Mouse (Mus musculus): Measurements from ENCODE around the gene Bst2. TPM values are rescaled to one million over a fixed set of nuclear protein-coding genes. Genes with fewer than 3 reads are reported as not detected.
A peak's percentile ranks its signal among the peaks of the same experiment; 100 is the strongest.

The Bst2 gene
- polyA plus RNA-seq, 1 experiment from 2014 or later, result 34.1 TPM

DNA sequence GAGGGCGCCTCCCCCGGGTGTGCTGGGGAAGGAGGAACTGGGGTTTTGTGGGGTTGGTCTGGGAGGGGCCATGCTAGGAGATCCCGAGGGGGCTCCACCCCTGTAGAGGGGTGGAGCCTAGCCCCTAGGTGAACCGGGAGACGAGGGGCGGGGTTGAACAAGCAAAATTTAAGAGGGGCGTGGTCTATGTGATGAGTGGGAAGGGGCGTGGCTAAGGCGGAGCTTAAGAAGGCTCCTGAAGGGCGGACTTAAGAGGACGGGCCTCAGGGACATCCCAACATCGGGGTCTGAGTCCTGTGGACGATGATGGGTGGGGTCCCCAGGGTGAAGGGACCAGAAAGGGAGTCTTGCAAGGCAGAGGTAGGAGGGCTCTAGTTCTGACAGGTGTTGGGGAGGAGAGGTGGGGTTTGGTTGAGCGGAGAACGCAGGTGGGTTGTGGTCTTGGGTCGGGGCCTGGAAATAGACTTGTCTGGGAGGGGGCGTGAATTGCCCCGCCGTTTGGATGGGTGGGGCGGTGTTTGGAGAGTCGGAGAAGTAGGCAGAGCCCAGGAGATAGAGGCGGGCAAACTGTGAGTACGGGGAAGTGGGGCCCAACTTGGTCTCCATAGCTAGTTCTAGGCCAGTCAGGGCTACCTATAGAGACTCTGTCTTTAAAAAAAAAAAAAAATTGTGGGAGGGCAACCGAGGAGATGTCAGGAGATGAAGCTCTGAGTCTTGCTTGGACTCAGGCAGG lies 21.9 kb upstream of the Bst2 start:
- Histone ChIP-seq H3K4me1 (replicated peaks) (peaks cover 62% of the 10 kb centered on the region), H3K27me3 (peaks cover 54% of the 10 kb centered on the region), H3K9ac (peak overlapping the region; percentile 69), H3K4me3 (replicated peaks) (peak overlapping the region; percentile 66), H3K4me2 (peak overlapping the region; percentile 96), H3K27ac (peak overlapping the region; percentile 62), H3K36me3 (no peaks in the 10 kb centered on the region), H3K9me3 (replicated peaks) (peaks cover 4% of the 10 kb centered on the region; the same call in 1 of the 2 replicates)
- peak; percentile 77 for DNase-seq
- WGBS (ENCODE audit: insufficient replicate concordance), result 2% methylated on average over 24 of the region's 24 CpGs
- peak; percentile 73 for ATAC-seq (ENCODE audit: low read depth)

DNA sequence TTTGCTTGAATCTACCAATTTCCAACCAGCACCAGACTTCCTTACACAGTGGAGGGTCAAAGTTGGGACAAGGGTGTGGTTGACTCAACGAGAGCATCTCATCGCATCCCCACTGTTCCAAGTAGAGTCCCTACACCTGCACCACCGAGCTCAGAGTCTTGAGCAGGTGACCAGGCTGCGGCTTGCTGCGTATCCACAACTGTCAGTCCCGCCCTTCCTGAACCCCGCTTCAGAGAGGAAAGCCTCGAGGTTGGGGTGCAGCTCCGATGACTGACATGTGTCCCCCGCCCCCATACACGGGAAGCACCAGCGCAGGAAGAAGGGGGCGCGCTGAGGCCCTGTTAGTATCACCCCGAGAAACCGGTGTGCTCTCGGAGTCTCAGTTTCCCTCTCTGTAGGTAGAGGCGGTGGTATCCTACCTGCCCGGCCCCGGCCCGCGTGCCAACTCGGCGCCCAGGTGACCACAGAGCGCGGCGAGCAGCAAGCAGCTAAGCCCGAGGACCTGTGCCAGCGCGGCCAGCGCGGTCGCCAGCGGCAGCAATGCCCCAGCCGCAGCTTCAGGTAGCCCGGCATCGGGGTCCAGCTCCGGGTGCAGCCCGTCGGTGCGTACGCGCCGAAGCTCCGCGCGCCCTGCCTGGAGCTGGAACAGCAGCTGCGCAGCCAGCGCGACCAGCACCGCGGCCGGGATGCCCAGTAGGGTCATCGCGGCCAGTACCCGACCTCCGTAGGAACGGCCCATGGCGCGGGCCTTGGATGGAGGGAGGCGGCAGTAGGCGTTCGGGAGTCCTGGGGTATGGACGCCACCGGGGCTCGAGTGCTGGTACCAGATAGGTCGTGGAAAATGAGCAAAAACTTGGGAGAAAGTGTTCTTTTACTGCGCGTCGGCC lies 21.1 kb upstream of the Bst2 start, which contains the start of gene Tmem221:
Tmem221 (minus strand) TSS at position 801 of the 887 bp plus-strand sequence.
- Histone ChIP-seq H3K4me1 (replicated peaks) (peaks cover 67% of the 10 kb centered on the region), H3K36me3 (no peaks in the 10 kb centered on the region), H3K27me3 (peaks cover 50% of the 10 kb centered on the region), H3K9me3 (replicated peaks) (no peaks in the 10 kb centered on the region), H3K9ac (peak within 1 kb of the TSS; percentile 69), H3K27ac (peak within 1 kb of the TSS; percentile 62), H3K4me2 (peak within 1 kb of the TSS; percentile 96), H3K4me3 (replicated peaks) (peak within 1 kb of the TSS; percentile 66)
- DNase-seq, result no peak
- 6% methylated on average over 69 of the region's 70 CpGs for WGBS (ENCODE audit: insufficient replicate concordance)
- ATAC-seq (ENCODE audit: low read depth), result peak; percentile 8

DNA sequence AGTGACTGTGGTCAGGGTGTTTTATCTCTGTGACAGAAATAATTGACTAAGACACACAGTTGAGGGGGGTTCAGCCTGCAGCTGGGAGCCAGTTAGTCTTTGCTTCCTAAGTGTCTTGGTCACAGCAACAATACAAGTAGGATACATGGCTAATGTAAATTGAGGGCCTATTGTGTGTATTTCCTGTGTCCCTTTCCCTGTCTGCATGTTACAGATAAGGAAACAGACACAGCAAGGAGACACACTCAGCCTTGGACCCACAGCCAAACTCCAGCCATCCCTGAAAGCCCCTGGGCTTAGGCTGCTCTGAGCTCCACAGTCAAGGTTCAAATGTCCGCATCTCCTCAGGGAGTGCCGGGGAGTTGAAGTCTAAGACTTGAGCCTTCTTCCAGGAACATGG lies 17.4 kb upstream of the Bst2 start:
- 65% methylated on average over 2 of the region's 2 CpGs for WGBS (ENCODE audit: insufficient replicate concordance)
- Histone ChIP-seq H3K27ac (peak overlapping the region; percentile 34; the same call in 1 of the 2 replicates), H3K4me2 (no peak overlapping the region), H3K9me3 (replicated peaks) (no peaks in the 10 kb centered on the region), H3K4me1 (replicated peaks) (peaks cover 35% of the 10 kb centered on the region), H3K9ac (no peak overlapping the region; the same call in 1 of the 2 replicates), H3K36me3 (no peaks in the 10 kb centered on the region), H3K4me3 (replicated peaks) (no peak overlapping the region), H3K27me3 (peaks cover 32% of the 10 kb centered on the region)
- ATAC-seq (ENCODE audit: low read depth), result no peak
- DNase-seq, result no peak

DNA sequence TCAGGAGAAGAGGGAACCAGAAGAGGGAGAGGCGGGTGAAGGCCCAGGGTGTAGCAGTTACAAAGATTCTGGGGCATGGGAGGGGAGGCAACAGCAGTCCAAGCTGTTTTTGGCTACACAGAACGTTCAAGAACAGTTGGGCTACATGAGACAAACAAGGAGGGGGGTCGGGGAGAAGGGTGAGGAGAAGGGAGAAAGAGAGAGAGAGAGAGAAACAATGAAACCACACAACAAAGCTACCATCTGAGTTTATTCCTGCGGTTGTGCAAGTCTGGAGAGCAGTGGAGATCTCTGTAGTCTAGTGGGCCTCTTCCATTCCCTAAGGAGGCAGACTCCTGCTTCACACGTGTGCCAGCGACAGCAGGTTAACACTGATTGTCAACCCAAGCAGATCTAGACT lies 16.7 kb upstream of the Bst2 start:
- no peak overlapping the region for H3K9ac ChIP-seq
- peaks cover 26% of the 10 kb centered on the region for H3K27me3 ChIP-seq
- ATAC-seq (ENCODE audit: low read depth), result no peak
- H3K4me2 ChIP-seq, result no peak overlapping the region
- 57% methylated on average over 6 of the region's 6 CpGs for WGBS (ENCODE audit: insufficient replicate concordance)
- H3K4me3 ChIP-seq (replicated peaks), result no peak overlapping the region
- no peaks in the 10 kb centered on the region for H3K9me3 ChIP-seq (replicated peaks)
- H3K36me3 ChIP-seq, result no peaks in the 10 kb centered on the region
- no peak overlapping the region for H3K27ac ChIP-seq
- H3K4me1 ChIP-seq (replicated peaks), result peaks cover 29% of the 10 kb centered on the region
- no peak for DNase-seq

DNA sequence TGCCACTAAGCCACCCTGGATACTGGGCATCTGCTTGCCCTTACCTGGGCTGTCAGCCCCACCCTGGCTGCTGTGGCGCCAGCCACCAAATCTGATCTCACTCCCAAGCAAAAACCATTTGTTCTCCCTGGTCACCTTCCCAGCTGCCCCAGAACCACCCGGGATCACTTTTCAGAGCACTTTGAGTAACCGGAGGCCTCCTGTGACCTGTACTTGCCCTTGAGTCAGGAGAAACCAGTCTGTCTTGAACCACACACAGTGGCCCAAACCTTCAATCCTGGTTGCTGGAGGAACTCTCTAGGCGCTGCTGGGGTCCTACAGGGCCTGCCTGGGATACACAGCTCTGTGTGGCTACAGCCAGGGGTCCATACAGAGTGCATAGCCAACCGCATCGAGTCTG lies 15.5 kb upstream of the Bst2 start:
- H3K4me1 ChIP-seq (replicated peaks), result peaks cover 20% of the 10 kb centered on the region
- H3K36me3 ChIP-seq, result peaks cover 9% of the 10 kb centered on the region; the same call in 1 of the 2 replicates
- peaks cover 14% of the 10 kb centered on the region for H3K27me3 ChIP-seq
- WGBS (ENCODE audit: insufficient replicate concordance), result 65% methylated on average over 6 of the region's 6 CpGs
- H3K4me2 ChIP-seq, result no peak overlapping the region
- no peaks in the 10 kb centered on the region for H3K9me3 ChIP-seq (replicated peaks)
- no peak for DNase-seq
- no peak overlapping the region for H3K4me3 ChIP-seq (replicated peaks)
- H3K27ac ChIP-seq, result no peak overlapping the region
- ATAC-seq (ENCODE audit: low read depth), result no peak
- H3K9ac ChIP-seq, result no peak overlapping the region

DNA sequence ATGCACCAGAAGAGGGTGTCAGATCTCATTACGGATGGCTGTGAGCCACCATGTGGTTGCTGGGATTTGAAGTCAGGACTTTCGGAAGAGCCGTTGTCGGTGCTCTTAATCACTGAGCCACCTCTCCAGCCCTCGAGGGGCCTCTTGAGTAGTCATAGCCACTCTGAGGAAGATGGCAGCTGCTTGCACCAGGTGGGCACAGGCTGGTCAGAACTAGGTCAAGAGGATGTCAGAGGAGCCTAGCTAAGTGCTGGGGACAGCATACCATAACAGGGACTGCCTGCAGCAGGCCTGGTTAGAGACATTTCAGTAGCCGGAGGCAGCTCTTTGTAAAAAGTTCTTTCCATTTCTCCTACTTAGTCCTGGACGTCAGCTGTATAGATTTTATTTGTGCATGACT lies 13.5 kb upstream of the Bst2 start:
- H3K4me1 ChIP-seq (replicated peaks), result peaks cover 20% of the 10 kb centered on the region
- DNase-seq, result no peak
- WGBS (ENCODE audit: insufficient replicate concordance), result 65% methylated on average over 7 of the region's 7 CpGs
- H3K27ac ChIP-seq, result no peak overlapping the region
- ATAC-seq (ENCODE audit: low read depth), result no peak
- peaks cover 24% of the 10 kb centered on the region; the same call in 1 of the 2 replicates for H3K36me3 ChIP-seq
- H3K9me3 ChIP-seq (replicated peaks), result no peaks in the 10 kb centered on the region
- H3K9ac ChIP-seq, result no peak overlapping the region
- no peak overlapping the region for H3K4me2 ChIP-seq
- no peaks in the 10 kb centered on the region for H3K27me3 ChIP-seq
- H3K4me3 ChIP-seq (replicated peaks), result no peak overlapping the region

DNA sequence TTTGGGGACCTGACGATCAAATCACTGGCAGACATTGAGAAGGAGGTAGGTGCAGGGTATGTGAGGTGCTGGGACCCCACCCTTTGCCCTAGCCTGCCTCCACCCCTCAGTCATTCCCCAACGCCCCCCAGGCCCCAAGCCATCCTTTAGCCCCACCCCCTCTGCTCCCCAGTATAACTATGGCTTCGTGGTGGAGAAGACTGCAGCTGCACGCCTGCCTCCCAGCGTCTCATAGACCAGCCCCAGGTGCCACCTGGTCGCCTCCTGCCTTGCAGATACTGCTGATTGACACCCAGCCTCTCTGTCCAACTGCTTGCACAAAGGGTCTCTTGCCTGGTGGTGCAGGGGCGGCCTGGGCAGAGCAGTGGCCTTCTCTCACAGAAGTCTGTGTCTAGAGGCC lies 10.3 kb upstream of the Bst2 start:
- Histone ChIP-seq H3K4me3 (replicated peaks) (no peak overlapping the region), H3K9me3 (replicated peaks) (no peaks in the 10 kb centered on the region), H3K27ac (no peak overlapping the region), H3K4me1 (replicated peaks) (peaks cover 11% of the 10 kb centered on the region), H3K4me2 (no peak overlapping the region), H3K9ac (no peak overlapping the region), H3K27me3 (no peaks in the 10 kb centered on the region), H3K36me3 (peaks cover 28% of the 10 kb centered on the region)
- DNase-seq (no peak), ATAC-seq (ENCODE audit: low read depth) (no peak)
- WGBS (ENCODE audit: insufficient replicate concordance), result 68% methylated on average over 7 of the region's 7 CpGs

DNA sequence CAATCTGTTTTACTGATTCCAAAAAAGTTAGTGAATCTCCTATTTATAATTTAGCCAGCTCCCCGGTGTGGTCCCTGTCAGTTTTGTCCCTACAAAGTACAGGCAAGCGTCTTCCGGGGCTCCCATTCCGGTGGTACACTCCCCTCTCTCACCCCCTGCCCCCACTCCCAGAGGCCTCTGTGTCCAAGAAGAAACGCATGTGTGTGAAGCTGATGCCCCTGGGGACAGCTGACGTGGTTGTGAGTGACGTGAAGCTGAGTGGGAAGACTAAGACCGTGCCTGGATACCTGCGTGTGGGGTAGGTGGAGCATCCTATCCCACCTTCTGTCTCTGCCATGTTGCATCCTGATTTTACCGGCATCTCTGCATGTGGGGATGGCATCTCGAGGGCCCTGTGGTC lies 7.8 kb upstream of the Bst2 start:
- peaks cover 11% of the 10 kb centered on the region for H3K4me1 ChIP-seq (replicated peaks)
- H3K9me3 ChIP-seq (replicated peaks), result no peaks in the 10 kb centered on the region
- no peak overlapping the region for H3K4me3 ChIP-seq (replicated peaks)
- no peak overlapping the region for H3K9ac ChIP-seq
- H3K27me3 ChIP-seq, result no peaks in the 10 kb centered on the region
- ATAC-seq (ENCODE audit: low read depth), result no peak
- H3K4me2 ChIP-seq, result no peak overlapping the region
- H3K36me3 ChIP-seq, result peaks cover 28% of the 10 kb centered on the region
- DNase-seq, result no peak
- H3K27ac ChIP-seq, result no peak overlapping the region
- WGBS (ENCODE audit: insufficient replicate concordance), result 78% methylated on average over 11 of the region's 11 CpGs

DNA sequence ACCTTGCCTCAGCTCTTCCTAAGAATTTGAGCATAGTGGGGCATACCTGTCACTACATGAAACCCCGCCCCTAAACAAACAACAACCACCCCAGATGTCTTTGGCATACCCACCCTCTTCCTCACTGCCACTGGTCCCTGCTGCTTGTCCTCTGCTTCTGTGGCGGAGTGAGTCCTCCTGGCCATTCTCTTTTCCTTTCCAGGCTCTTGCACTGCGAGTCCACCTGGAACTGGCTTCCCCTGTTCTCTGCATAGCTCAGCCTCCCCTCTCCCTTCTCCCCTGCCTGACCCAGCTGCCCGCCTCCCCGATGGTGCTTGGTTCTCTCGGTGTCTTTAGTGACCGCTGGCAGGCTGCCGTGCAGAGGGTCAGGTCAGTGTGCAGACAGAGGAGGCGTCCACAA lies 6.5 kb upstream of the Bst2 start:
- peak overlapping the region; percentile 74; the same call in 1 of the 2 replicates for H3K9ac ChIP-seq
- DNase-seq (no peak), ATAC-seq (ENCODE audit: low read depth) (no peak)
- WGBS (ENCODE audit: insufficient replicate concordance), result 79% methylated on average over 9 of the region's 9 CpGs
- H3K27me3 ChIP-seq, result no peaks in the 10 kb centered on the region
- H3K4me1 ChIP-seq (replicated peaks), result peaks cover 11% of the 10 kb centered on the region
- H3K4me3 ChIP-seq (replicated peaks), result peak overlapping the region; percentile 76
- peak overlapping the region; percentile 90 for H3K4me2 ChIP-seq
- no peak overlapping the region for H3K27ac ChIP-seq
- no peaks in the 10 kb centered on the region for H3K9me3 ChIP-seq (replicated peaks)
- peaks cover 28% of the 10 kb centered on the region for H3K36me3 ChIP-seq

DNA sequence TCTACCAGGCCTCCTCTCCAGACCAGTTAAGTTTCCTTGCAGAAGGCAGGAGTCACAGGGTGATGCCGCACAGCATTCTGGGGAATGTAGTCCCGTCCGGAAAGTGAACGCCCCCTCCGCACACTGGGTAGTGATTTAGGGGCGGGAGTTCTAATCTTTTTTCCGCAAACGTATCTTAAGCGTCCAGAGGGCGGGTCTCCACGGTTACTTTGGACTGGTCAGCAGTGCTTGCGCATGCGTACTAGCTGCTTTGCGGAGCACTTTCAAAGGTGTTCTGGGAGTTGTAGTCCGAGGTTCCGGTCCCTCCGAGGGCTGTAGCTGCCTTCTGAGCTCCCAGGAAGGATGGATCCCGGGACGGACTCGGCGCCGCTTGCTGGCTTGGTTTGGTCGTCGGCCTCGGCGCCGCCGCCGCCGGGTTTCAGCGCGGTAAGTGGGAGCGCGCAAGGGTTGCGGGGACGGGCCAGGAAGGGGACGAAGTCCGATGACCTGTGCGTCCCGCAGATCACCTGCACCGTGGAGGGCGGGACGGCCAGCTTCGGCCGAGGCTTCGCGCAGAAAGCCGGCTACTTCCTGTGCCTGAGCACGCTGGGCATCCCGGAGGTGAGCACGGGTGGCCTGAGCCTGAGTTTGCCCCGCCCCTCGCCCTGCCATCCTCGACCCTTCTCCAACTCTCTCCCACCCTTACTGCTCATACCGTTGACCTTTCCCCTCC lies 5.5 kb upstream of the Bst2 start, which contains the start of gene Mvb12a:
Mvb12a (plus strand) TSS at position 291 of the 712 bp plus-strand sequence.
- Histone ChIP-seq H3K27me3 (no peaks in the 10 kb centered on the region), H3K27ac (peak within 1 kb of the TSS; percentile 51), H3K4me2 (peak within 1 kb of the TSS; percentile 90), H3K36me3 (peaks cover 20% of the 10 kb centered on the region), H3K9me3 (replicated peaks) (no peaks in the 10 kb centered on the region), H3K4me1 (replicated peaks) (peaks cover 18% of the 10 kb centered on the region), H3K9ac (peak within 1 kb of the TSS; percentile 74), H3K4me3 (replicated peaks) (peak within 1 kb of the TSS; percentile 76)
- DNase-seq (peak; percentile 94), ATAC-seq (ENCODE audit: low read depth) (peak; percentile 93)
- under 1% methylated on average over 55 of the region's 55 CpGs for WGBS (ENCODE audit: insufficient replicate concordance)

DNA sequence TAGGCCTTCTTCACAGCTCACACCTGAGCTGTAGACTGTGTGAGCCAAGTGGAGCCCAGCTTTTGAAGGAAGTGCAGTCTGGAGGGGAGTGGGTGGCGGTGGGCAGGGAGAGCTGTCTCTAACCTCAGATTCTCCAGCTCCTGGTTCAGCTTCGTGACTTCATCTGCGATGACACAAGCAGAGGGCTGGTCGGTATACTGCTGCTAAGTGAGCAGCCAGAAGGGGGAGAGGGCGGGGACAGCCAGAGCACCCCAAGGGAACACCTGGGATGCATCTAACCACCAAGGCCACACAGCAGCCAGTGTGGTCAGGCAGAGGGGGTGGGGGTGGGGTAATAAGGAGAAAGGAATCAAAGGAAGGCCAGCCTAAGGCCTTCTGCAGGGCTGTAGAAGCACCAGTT lies 1.6 kb downstream of the Bst2 start:
- peaks cover 36% of the 10 kb centered on the region for H3K4me1 ChIP-seq (replicated peaks)
- peak overlapping the region; percentile 8; the same call in 1 of the 2 replicates for H3K9ac ChIP-seq
- H3K4me3 ChIP-seq (replicated peaks), result no peak overlapping the region
- no peak overlapping the region for H3K27ac ChIP-seq
- no peaks in the 10 kb centered on the region for H3K9me3 ChIP-seq (replicated peaks)
- DNase-seq (no peak), ATAC-seq (ENCODE audit: low read depth) (no peak)
- WGBS (ENCODE audit: insufficient replicate concordance), result 57% methylated on average over 5 of the region's 5 CpGs
- H3K36me3 ChIP-seq, result no peaks in the 10 kb centered on the region
- no peaks in the 10 kb centered on the region for H3K27me3 ChIP-seq
- peak overlapping the region; percentile 79 for H3K4me2 ChIP-seq
